Mouse (Mus musculus): ENCODE measurements around the gene Olfr959. TPM values are rescaled to one million over a fixed set of nuclear protein-coding genes. Genes with fewer than 3 reads are reported as not detected.

Olfr959 gene
- not detected for polyA plus RNA-seq (2015; fragmentation: Illumina TruSeq; extraction: RNeasy Lipid Tissue Mini Kit (QIAGEN cat#74804); ENCODE audit: insufficient read depth, low replicate concordance)

GRCm38 (mm10) chr9:39575469-39575868, at the start of gene Olfr959:
Gene Olfr959 (minus strand): TSS chr9:39575569.

DNA sequence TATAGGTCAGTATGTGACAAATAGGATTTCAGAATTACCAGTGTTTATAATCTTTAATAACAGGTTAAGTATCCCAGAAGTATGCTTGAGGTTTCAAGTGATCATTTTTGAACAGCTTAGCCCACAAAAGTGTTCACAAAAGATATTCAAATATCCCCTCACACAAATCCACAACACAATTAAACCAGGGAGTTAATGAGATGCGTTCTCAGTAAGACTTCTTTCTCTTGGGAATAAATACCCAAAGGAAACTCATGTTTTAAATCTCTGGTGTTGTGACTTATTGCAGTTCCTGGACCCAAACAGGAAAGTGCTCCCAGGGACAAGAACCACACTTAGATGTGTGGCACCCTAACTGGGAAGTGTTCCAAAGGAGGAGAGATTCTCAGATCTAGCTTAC, 45.7 kb upstream of the Olfr959 start, which contains the start of gene Olfr960:
Gene Olfr960 (plus strand): TSS at position 301 of the 400 bp plus-strand sequence.

DNA sequence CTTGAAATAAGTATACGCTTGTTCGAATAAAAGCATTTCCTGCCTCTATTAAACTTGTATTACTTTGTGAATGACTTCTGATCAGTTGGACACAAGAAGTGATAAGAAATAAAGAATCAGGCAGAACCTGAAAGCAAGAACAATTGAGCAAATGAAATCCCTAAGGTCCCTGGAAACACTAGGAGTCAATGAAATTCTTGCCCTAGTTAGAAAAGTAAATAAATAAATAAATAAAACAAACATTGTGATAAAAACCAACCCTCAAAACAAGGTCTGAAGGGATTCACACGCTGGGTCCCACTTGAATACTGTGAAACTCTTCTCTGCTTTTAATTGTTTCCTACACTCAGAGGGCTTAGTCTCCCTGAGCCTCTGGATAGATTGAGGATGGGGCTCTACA, 35.0 kb upstream of the Olfr959 start, which contains the start of gene Olfr148:
Gene Olfr148 (plus strand): TSS at position 301 of the 400 bp plus-strand sequence.

GRCm38 (mm10) chr9:39603999-39604453, 28.7 kb upstream of the Olfr959 start, which contains the start of gene AW551984:
Gene AW551984 (minus strand): TSS chr9:39604403.

GRCm38 (mm10) chr9:39553946-39554345, 21.4 kb downstream of the Olfr959 start, which contains the start of gene Olfr958:
Gene Olfr958 (minus strand): TSS chr9:39554054.

Other genes starting within 250 kb of the Olfr959 start
- not detected for gene Olfr948, start 249.5 kb downstream of the Olfr959 start, polyA plus RNA-seq (2015; fragmentation: Illumina TruSeq; extraction: RNeasy Lipid Tissue Mini Kit (QIAGEN cat#74804); ENCODE audit: insufficient read depth, low replicate concordance)
- not detected for gene Olfr951, start 188.2 kb downstream of the Olfr959 start, polyA plus RNA-seq (2015; fragmentation: Illumina TruSeq; extraction: RNeasy Lipid Tissue Mini Kit (QIAGEN cat#74804); ENCODE audit: insufficient read depth, low replicate concordance)
- gene Olfr952, start 148.4 kb downstream of the Olfr959 start, polyA plus RNA-seq (2015; fragmentation: Illumina TruSeq; extraction: RNeasy Lipid Tissue Mini Kit (QIAGEN cat#74804); ENCODE audit: insufficient read depth, low replicate concordance) = not detected
- gene Olfr954, start 118.9 kb downstream of the Olfr959 start, polyA plus RNA-seq (2015; fragmentation: Illumina TruSeq; extraction: RNeasy Lipid Tissue Mini Kit (QIAGEN cat#74804); ENCODE audit: insufficient read depth, low replicate concordance) = not detected
- gene Olfr955, start 103.6 kb downstream of the Olfr959 start, polyA plus RNA-seq (2015; fragmentation: Illumina TruSeq; extraction: RNeasy Lipid Tissue Mini Kit (QIAGEN cat#74804); ENCODE audit: insufficient read depth, low replicate concordance) = not detected
- gene Olfr44, start 81.6 kb downstream of the Olfr959 start, polyA plus RNA-seq (2015; fragmentation: Illumina TruSeq; extraction: RNeasy Lipid Tissue Mini Kit (QIAGEN cat#74804); ENCODE audit: insufficient read depth, low replicate concordance) = not detected
- not detected for gene Olfr957, start 59.8 kb downstream of the Olfr959 start, polyA plus RNA-seq (2015; fragmentation: Illumina TruSeq; extraction: RNeasy Lipid Tissue Mini Kit (QIAGEN cat#74804); ENCODE audit: insufficient read depth, low replicate concordance)
- gene Olfr958, start 21.5 kb downstream of the Olfr959 start, polyA plus RNA-seq (2015; fragmentation: Illumina TruSeq; extraction: RNeasy Lipid Tissue Mini Kit (QIAGEN cat#74804); ENCODE audit: insufficient read depth, low replicate concordance) = not detected
- gene AW551984, start 28.8 kb upstream of the Olfr959 start, polyA plus RNA-seq (2015; fragmentation: Illumina TruSeq; extraction: RNeasy Lipid Tissue Mini Kit (QIAGEN cat#74804); ENCODE audit: insufficient read depth, low replicate concordance) = 0.11 TPM
- not detected for gene Olfr148, start 35.1 kb upstream of the Olfr959 start, polyA plus RNA-seq (2015; fragmentation: Illumina TruSeq; extraction: RNeasy Lipid Tissue Mini Kit (QIAGEN cat#74804); ENCODE audit: insufficient read depth, low replicate concordance)
- gene Olfr960, start 45.8 kb upstream of the Olfr959 start, polyA plus RNA-seq (2015; fragmentation: Illumina TruSeq; extraction: RNeasy Lipid Tissue Mini Kit (QIAGEN cat#74804); ENCODE audit: insufficient read depth, low replicate concordance) = not detected
- not detected for gene Olfr961, start 69.5 kb upstream of the Olfr959 start, polyA plus RNA-seq (2015; fragmentation: Illumina TruSeq; extraction: RNeasy Lipid Tissue Mini Kit (QIAGEN cat#74804); ENCODE audit: insufficient read depth, low replicate concordance)
- not detected for gene Olfr963, start 91.6 kb upstream of the Olfr959 start, polyA plus RNA-seq (2015; fragmentation: Illumina TruSeq; extraction: RNeasy Lipid Tissue Mini Kit (QIAGEN cat#74804); ENCODE audit: insufficient read depth, low replicate concordance)
- gene Olfr149, start 131.5 kb upstream of the Olfr959 start, polyA plus RNA-seq (2015; fragmentation: Illumina TruSeq; extraction: RNeasy Lipid Tissue Mini Kit (QIAGEN cat#74804); ENCODE audit: insufficient read depth, low replicate concordance) = not detected
- not detected for gene Olfr965, start 135.8 kb upstream of the Olfr959 start, polyA plus RNA-seq (2015; fragmentation: Illumina TruSeq; extraction: RNeasy Lipid Tissue Mini Kit (QIAGEN cat#74804); ENCODE audit: insufficient read depth, low replicate concordance)
- gene Olfr150, start 155.4 kb upstream of the Olfr959 start, polyA plus RNA-seq (2015; fragmentation: Illumina TruSeq; extraction: RNeasy Lipid Tissue Mini Kit (QIAGEN cat#74804); ENCODE audit: insufficient read depth, low replicate concordance) = not detected
- gene Olfr967, start 170.7 kb upstream of the Olfr959 start, polyA plus RNA-seq (2015; fragmentation: Illumina TruSeq; extraction: RNeasy Lipid Tissue Mini Kit (QIAGEN cat#74804); ENCODE audit: insufficient read depth, low replicate concordance) = not detected
- not detected for gene Olfr968, start 207.7 kb upstream of the Olfr959 start, polyA plus RNA-seq (2015; fragmentation: Illumina TruSeq; extraction: RNeasy Lipid Tissue Mini Kit (QIAGEN cat#74804); ENCODE audit: insufficient read depth, low replicate concordance)
- gene Olfr969, start 215.4 kb upstream of the Olfr959 start, polyA plus RNA-seq (2015; fragmentation: Illumina TruSeq; extraction: RNeasy Lipid Tissue Mini Kit (QIAGEN cat#74804); ENCODE audit: insufficient read depth, low replicate concordance) = not detected
- not detected for gene Olfr970, start 233.3 kb upstream of the Olfr959 start, polyA plus RNA-seq (2015; fragmentation: Illumina TruSeq; extraction: RNeasy Lipid Tissue Mini Kit (QIAGEN cat#74804); ENCODE audit: insufficient read depth, low replicate concordance)